Comparison of ENCODE assay signal across 14 mouse cellular contexts in genomic region chr13:73433681-73434535, GRCm38 (mm10). TPM values are rescaled to one million over a fixed set of nuclear protein-coding genes. Genes with fewer than 3 reads are reported as not detected.
DNase-seq lines count a peak whose midpoint lies in the region; ATAC-seq and TF ChIP-seq lines count a peak whose summit lies in the region.
"Had no signal": no experiment of that assay in that cellular context is flagged by ENCODE, and none has a peak within 500 bp of the region (broad histone marks: within the 10 kb centered on the region; RNA-seq: fewer than 3 reads in every experiment).

No protein-coding gene starts in this region.

- intact Hi-C loops in left cerebral cortex, postnatal 4 days (cut with DNase I) = no loop called here

- no peaks in the 10 kb centered on the region for H3K27me3 ChIP-seq in CH12.LX (replicated peaks)
- H3K27me3 ChIP-seq in megakaryocyte, embryonic 14.5 days (replicated peaks) = peaks cover 53% of the 10 kb centered on the region
- H3K27me3 ChIP-seq: forebrain, embryonic 15.5 days; hindbrain, embryonic 12.5 days had no signal

- peak; percentile 35 for DNase-seq in layer of hippocampus, adult 9-11 months
- no peak for DNase-seq in layer of hippocampus, postnatal 36 days
- peak; percentile 49 for DNase-seq in CH12.LX (ENCODE audit: extremely low read depth)
- no peak for DNase-seq in adipocyte (ENCODE audit: low spot score)
- DNase-seq in adrenal gland, adult 2 months = no peak
- DNase-seq in left cerebral cortex, postnatal 4 days = no peak
- DNase-seq: cerebellum, adult 11 months; heart, adult 2 months; kidney, adult 2 months; right cerebral cortex, postnatal 25 days had no signal

- no peaks in the 10 kb centered on the region for H3K36me3 ChIP-seq in CH12.LX (replicated peaks in 1 of 2; ENCODE audit: control insufficient read depth in 1 of 2, insufficient read depth in 1 of 2, low read length in 1 of 2)
- H3K36me3 ChIP-seq in megakaryocyte, embryonic 14.5 days (replicated peaks; ENCODE audit: low read length) = no peaks in the 10 kb centered on the region
- H3K36me3 ChIP-seq: forebrain, embryonic 15.5 days; hindbrain, embryonic 12.5 days had no signal

- H3K4me1 ChIP-seq in CH12.LX (ENCODE audit: control insufficient read depth in 1 of 2, insufficient read depth in 2 of 2) = peaks cover 10 to 23% of the 10 kb centered on the region in 2 experiments
- peaks cover 44% of the 10 kb centered on the region for H3K4me1 ChIP-seq in megakaryocyte, embryonic 14.5 days
- H3K4me1 ChIP-seq: forebrain, embryonic 15.5 days had no signal

- peak overlapping the region in 1 of 3 experiments; percentile 42 for H3K4me3 ChIP-seq in CH12.LX (replicated peaks in 1 of 3; ENCODE audit: low read depth in 2 of 3, low read length in 2 of 3, poor library complexity in 1 of 3)
- peak overlapping the region; percentile 76 for H3K4me3 ChIP-seq in megakaryocyte, embryonic 14.5 days (replicated peaks)
- H3K4me3 ChIP-seq: forebrain, embryonic 15.5 days; heart, adult 2 months; hindbrain, embryonic 12.5 days had no signal

- H3K4me2 ChIP-seq in CH12.LX (ENCODE audit: insufficient read depth, low read depth, poor library complexity, severe bottlenecking) = peak overlapping the region; percentile 38
- H3K4me2 ChIP-seq: forebrain, embryonic 15.5 days; hindbrain, embryonic 12.5 days had no signal

- dilution Hi-C loops in CH12.LX (cut with MboI; ENCODE audit: extremely low pct_ligation_motif_present, extremely low pct_unique_long_range_greater_than_20kb, low sequenced_read_pairs) = no loop called here

- in situ Hi-C loops in CH12.LX (cut with MboI; ENCODE audit: low pct_ligation_motif_present, low pct_unique_long_range_greater_than_20kb, low sequenced_read_pairs) = loop anchor here (5.0 kb wide), 1 partner anchor 73 kb away; no protein-coding TSS in a partner anchor

- no peak overlapping the region for H3K27ac ChIP-seq in CH12.LX (ENCODE audit: insufficient read depth, low read depth)
- H3K27ac ChIP-seq: forebrain, embryonic 15.5 days; heart, adult 2 months; hindbrain, embryonic 12.5 days had no signal

- peak; percentile 68 for TF ChIP-seq EP300 in CH12.LX (IDR thresholded peaks at IDR 0.05; ENCODE audit: low read length)

- H3K9me3 ChIP-seq in CH12.LX (replicated peaks; ENCODE audit: low read length) = no peaks in the 10 kb centered on the region
- no peaks in the 10 kb centered on the region for H3K9me3 ChIP-seq in megakaryocyte, embryonic 14.5 days
- H3K9me3 ChIP-seq: forebrain, embryonic 15.5 days; hindbrain, embryonic 12.5 days had no signal

- no peak for TF ChIP-seq CTCF in CH12.LX (conservative IDR thresholded peaks at IDR 0.05 in 1 of 2, IDR thresholded peaks at IDR 0.05 in 1 of 2; ENCODE audit: low read depth in 2 of 2, low read length in 2 of 2)

- TF ChIP-seq POLR2A in CH12.LX (IDR thresholded peaks at IDR 0.05; ENCODE audit: low read depth, low read length) = no peak

- TF ChIP-seq RAD21 in CH12.LX (IDR thresholded peaks at IDR 0.05; ENCODE audit: low read depth, low read length) = no peak

- peak; percentile 82 for ATAC-seq in erythroid progenitor cell, adult 5-6 weeks (replicated peaks; ENCODE audit: low FRiP score, poor library complexity, severe bottlenecking)
- ATAC-seq: forebrain, embryonic 15.5 days had no signal

- no peaks in the 10 kb centered on the region for H3K79me2 ChIP-seq in CH12.LX (replicated peaks; ENCODE audit: control insufficient read depth, extremely low read depth, insufficient read depth, poor library complexity, severe bottlenecking)

- no peak overlapping the region for H3K9ac ChIP-seq in CH12.LX (ENCODE audit: insufficient read depth, low read depth)
- H3K9ac ChIP-seq: forebrain, embryonic 15.5 days; hindbrain, embryonic 12.5 days had no signal

TF ChIP-seq in CH12.LX, 34 proteins besides CTCF, POLR2A, EP300 and RAD21:
- TF ChIP-seq NELFE (IDR thresholded peaks at IDR 0.05; ENCODE audit: low read depth, low read length) (no peak), JUND (conservative IDR thresholded peaks at IDR 0.05; ENCODE audit: low read depth, low read length) (no peak), ZC3H11A (IDR thresholded peaks at IDR 0.05; ENCODE audit: low read depth, low read length) (no peak), CHD2 (IDR thresholded peaks at IDR 0.05; ENCODE audit: low read length) (peak; percentile 57; the same call in 1 of the 2 replicates), POLR2AphosphoS2 (IDR thresholded peaks at IDR 0.05; ENCODE audit: low read depth, low read length) (no peak), IRF4 (IDR thresholded peaks at IDR 0.05; ENCODE audit: low read depth, low read length) (peak; percentile 3; the same call in 1 of the 2 replicates), MAFK (IDR thresholded peaks at IDR 0.05; ENCODE audit: insufficient replicate concordance, low read length) (no peak), HCFC1 (IDR thresholded peaks at IDR 0.05; ENCODE audit: low read depth, low read length) (no peak)

RNA-seq across cellular contexts. Expression of gene Lpcat1, which starts 33.1 kb away (rescaled TPM):
- total RNA-seq in layer of hippocampus, postnatal 36 days (2021) = 10 to 100 TPM; 36.6 to 39.4 TPM
- total RNA-seq in CH12.LX (2012; rRNA removed) (22.6 and 24.4 TPM in 2 replicates), CH12.LX (2014; rRNA removed) (36.2 and 40.4 TPM in 2 replicates)
- 33.2 and 36.9 TPM in 2 replicates for polyA plus RNA-seq in CH12.LX (2012; ENCODE audit: insufficient read length, low read depth)
- total RNA-seq in erythroid progenitor cell, adult 5-6 weeks (2015; ENCODE audit: low replicate concordance) = 241 and 302 TPM in 2 replicates
- 359 and 488 TPM in 2 replicates for total RNA-seq in erythroid progenitor cell, adult 5-6 weeks (2017; ENCODE audit: low replicate concordance)
- 1.8 and 3.8 TPM in 2 replicates for polyA plus RNA-seq in megakaryocyte, embryonic 14.5 days (2012; ENCODE audit: insufficient read depth, low replicate concordance)
- 10 to 100 TPM; 11.8 to 17.3 TPM for total RNA-seq in adrenal gland, adult 2 months (2021)
- 20.3 and 23.4 TPM in 2 replicates for polyA plus RNA-seq in adrenal gland, adult 2 months (2012; rRNA removed)
- total RNA-seq in left cerebral cortex, postnatal 4 days (2021) = 100 to 1,000 TPM in 1 of 2 experiments, 10 to 100 TPM in 1; 95.5 to 106 TPM

Comparison
In these comparisons a context has a peak if more than half of its experiments do, and no peak if none do; other contexts are left out.
1. DNase-seq: peak in layer of hippocampus, adult 9-11 months (single experiment) and CH12.LX (single experiment); none in layer of hippocampus, postnatal 36 days (0 of 2), adipocyte (single experiment), adrenal gland, adult 2 months (single experiment) and left cerebral cortex, postnatal 4 days (single experiment).